Mouse (Mus musculus): ENCODE measurements at regions not wholly inside any gene's neighbourhood (a gene's known extent, or its start where the extent isn't known, plus 50 kb on each side); places are given as distances from the start of the nearest gene placed in this dataset.

DNA sequence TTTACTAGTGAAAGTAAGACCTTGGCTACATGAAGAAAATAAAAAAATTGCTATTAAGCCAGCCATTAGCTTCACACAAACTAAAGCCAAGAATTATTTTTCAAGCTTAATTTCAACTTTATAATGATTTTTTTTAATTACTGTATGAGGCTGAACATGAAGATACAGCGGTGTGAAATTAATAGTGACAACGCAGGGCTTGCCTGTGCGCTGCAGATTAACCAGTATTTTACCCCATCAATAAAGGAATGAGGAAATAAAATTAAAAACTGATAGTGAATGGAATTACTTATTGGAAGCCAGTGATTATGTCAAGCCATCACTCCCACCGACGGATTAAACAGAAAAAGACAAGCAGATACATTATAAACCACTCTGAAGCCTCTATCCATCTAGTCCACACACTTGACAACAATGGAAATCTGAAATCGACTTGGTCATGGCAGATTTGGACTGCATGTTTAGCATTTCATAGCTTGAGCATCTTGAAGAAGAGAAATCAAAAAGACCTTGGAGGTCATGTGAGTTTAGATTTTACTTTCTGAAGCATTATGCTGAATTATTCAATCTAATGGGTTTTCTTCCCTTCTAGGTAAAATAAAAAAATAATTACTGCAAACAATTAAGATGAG is 324.2 kb downstream of the Btg1 start:
- TF ChIP-seq CTCF (IDR thresholded peaks at IDR 0.05; ENCODE audit: extremely low read depth, insufficient read length, insufficient replicate concordance, low read depth, low read length): no peak
- TF ChIP-seq POLR2A (IDR thresholded peaks at IDR 0.05; ENCODE audit: low read depth, low read length): no peak
